Mouse (Mus musculus): ENCODE data around the gene Ctns.

Gene Ctns

DNA sequence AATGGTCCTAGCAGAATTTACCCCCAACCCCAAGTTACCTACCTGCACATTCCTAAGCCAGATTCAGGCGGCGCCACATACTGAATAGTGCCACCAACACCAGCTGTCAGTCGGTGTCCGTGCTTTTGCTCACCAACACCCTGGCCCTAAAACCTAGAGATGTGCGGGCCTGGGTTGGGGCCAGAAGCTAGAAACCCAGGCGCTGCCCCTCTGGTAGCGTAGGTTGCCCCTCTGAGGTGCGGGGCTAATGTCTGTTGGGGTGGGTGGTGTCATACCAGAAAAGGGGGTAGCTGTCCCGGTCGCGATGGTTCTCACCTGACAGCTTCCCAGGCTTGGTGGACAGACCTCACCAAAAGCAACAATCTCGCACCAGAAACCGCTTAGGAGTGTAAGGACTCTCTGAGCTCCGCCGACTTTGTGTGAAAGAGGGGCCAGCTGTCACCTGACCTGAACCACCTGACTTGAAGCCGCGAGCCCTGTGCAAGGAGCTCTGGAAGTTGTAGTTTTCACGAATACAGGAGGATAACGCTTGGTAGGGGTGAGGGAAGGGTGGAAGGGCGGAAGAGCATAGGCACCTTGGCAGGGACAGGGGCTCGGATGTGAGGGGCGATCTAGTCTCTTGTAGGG is at the start of gene Ctns:
Ctns (minus strand) TSS at position 440 of the 627 bp plus-strand sequence.
- peak; percentile 78 for DNase-seq

DNA sequence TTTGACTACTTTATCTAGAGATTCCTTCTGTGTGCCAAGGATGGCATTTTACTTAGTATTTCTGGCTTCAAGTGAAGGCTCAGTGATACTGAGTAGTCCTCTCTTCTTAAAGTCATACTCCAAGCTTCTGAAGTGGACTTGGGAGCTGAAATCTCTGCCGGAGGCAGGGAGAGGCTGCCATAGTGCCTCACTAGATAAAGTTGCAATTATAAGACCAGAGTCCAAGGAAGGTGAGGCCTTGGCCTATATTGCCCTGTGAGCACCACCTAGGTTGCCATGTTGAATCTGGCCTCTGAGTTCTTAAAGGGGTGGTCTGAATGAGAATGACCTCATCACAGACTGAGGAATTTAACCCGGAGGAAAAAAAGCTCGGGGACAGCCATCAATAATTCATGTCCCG is 43.9 kb upstream of the Ctns start:
- no peak for DNase-seq

DNA sequence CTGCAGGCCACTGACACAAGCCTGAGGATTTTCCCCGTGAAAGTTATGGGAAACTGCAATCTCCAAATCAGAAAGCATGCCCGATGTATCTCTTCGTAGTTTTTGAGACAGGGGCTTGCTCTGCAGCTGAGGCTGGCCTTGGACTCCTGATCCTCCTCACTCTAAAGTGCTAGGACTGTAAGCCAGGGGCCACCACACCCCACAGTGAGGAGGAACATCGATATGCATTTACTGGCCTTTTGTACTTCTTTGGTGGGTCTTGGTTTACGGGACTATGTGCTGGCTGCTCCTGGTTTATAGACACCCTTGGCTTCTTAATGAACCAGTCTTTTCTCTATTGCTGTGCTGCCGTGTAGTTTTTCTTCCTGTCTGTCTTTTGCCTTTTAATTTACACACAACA is 43.4 kb upstream of the Ctns start:
- DNase-seq = no peak

DNA sequence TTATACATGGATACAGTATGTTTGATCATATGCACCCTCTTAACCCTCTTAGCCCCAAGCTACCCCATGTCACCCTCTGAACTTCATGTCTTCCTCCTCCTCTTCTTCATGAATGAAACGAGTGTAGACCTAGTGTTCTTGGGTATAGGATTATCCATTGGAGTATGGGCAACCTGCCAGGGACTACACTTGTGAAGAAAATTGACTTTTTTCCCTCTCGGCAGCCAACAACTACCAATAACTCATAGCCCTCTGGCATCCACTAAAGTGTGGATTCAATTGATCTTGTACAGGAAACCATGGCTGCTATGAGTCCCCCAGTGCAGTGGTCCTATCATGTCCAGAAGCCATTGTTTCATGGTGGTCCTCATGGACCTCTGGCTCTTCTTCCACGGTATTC is 37.9 kb upstream of the Ctns start:
- no peak for DNase-seq

DNA sequence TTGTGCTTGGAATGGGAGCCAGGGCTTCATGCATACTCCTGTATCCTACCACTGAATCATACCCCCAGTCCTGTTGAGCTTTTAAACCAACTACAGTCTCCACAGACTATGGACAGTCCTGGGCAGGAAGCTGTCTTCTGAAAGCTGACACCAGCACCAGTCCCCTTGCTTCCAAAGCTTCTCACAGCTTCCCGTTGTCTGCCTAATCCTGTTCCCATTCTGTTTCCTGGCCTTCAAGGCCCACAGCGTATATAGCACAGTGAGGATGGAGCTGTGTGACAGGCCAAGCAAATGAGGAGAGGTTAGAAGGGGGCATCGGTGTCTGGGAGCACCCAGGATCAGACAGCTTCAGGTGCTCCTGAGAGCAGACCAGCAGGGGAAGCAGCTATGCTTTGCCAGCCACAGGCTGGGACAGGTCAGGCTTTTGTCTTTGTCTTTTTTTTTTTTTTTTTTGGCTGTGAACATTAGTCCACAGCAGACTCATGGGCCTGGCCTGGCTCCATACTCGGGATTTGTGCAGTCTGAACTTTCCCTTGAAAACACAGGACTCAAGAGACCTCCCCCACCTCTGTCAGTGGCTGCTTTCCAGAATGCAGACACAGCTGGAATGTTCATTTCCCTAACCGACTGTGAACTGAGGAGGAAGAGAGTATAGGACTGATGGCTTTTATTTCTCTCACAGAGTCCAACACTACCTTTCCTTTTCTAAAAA is 37.3 kb upstream of the Ctns start:
- peak; percentile 34 for DNase-seq

DNA sequence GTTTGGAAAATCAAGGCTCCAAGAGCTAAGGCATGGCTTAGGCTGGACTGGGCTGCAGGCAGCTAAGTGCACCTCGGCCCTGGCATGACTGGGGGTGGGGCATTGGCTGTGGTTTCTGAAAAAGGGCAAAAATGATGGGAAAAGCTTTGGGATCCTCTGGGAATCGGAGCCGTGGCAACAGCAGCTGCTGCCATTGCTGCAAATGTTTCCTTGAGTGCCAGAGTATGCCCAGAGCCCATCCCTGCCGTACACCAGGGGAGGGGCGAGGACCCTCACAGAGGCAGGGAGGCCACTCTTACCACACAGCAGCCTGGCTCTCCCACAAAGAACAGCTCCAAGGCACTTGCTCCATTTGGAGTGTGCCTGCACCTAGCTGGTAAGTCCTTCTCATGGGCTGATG is 35.1 kb upstream of the Ctns start, which contains the start of gene Trpv1:
Trpv1 (plus strand) TSS at position 301 of the 400 bp plus-strand sequence.
- DNase-seq = no peak

DNA sequence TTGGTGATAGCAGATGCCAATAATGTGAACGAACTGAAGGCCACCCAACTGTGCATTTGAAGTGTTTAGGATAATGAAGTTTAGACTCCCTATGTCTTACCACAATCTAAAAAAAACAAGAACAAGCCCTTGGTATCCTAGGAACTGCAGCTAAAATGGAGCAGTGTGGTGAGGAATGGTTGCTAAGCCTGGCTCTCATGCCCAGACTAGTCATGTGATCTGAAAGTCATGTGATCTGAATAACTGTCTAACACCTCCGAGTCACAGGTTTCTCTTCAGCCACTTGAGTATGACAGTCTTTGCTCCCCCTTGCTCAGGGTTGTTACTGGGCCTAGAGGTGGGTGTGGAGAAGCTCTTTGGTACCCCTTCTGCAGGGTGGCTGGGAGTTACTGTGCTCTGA is 33.7 kb upstream of the Ctns start:
- DNase-seq = no peak

GRCm38 (mm10) chr11:73230081-73230480 is 31.2 kb upstream of the Ctns start:
- no peak for DNase-seq

DNA sequence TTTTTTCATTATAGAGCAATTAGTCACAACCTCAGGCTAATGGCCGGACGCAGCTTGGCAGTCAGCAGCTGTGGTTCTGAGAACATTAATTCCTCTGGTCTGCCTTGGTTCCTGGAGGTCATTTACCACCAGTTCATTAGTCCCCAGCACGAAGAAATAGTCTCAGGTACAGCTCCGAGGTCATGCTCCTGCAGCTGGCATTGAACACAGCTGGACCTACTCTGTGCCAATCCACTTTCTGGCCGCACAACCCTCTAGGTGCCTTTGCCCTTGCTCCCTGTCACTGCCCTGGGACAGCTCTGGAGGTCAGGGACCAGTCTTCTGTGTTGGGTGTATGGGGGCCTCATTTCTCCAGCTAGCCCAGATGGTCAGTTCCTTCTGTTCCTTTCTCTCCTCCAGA is 30.0 kb upstream of the Ctns start:
- no peak for DNase-seq

DNA sequence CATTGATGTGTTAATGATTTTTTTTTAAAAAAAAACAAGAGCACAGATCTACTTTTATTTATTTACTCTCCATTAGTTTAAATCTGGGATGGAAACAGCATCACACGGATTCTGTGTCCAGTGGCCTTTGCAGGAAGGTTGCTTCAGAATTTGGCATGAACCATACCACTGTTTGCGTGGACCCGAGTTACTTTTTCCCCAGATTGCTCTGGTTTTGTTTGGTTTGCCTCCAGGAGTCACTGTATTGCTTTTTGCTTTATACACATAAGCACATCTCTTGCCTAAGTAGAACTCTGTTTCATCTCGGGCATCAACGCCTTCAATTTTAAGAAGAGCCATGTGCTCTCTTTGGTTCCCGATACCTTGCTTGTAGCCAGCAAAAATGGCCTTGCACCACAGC is 27.0 kb upstream of the Ctns start:
- no peak for DNase-seq

GRCm38 (mm10) chr11:73223966-73224365 is 25.1 kb upstream of the Ctns start:
- peak; percentile 40 for DNase-seq

- no peak for DNase-seq
Measured at GRCm38 (mm10) chr11:73222846-73223245, 24.0 kb upstream of the Ctns start.

DNA sequence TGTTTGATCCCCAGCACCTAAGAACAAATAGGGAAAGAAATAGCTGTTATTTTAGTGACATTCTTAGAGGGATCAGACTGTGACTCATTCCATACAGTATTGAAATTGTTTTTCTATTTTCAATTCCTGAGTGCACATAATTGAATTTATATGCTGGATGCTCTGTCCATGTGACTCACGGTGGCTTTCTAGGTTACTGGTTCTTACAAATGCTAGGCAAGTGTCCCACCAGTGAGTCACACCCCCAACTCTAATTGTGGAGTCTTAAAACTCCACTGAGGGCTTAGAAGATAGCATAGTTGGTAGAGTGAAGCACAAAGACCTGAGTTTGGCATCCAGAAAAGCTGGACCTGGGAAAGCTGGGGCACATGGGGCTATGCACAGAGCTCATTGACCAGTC is 21.8 kb upstream of the Ctns start:
- DNase-seq = no peak

- no peak for DNase-seq
Measured at GRCm38 (mm10) chr11:73219671-73220070, 20.8 kb upstream of the Ctns start.

DNA sequence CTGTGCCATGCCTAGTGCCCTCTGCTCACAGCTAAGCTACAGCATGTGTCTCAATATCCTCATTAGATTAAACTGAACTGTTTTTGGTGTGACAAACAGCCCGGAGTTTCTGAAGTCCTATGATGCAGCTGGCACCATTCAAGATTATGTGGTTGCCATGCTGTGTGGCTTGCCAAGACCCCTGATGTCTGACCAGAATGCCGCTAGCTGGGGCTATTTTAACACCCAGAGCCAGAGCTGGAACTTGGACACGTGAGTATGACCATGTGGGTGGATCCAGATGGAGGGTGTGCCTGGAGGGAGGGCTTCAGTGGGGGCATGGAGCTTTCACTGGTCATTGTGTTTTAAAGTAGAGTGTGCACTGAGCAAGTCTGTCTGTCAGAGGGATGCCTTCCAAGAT is 15.1 kb upstream of the Ctns start:
- DNase-seq = no peak

DNA sequence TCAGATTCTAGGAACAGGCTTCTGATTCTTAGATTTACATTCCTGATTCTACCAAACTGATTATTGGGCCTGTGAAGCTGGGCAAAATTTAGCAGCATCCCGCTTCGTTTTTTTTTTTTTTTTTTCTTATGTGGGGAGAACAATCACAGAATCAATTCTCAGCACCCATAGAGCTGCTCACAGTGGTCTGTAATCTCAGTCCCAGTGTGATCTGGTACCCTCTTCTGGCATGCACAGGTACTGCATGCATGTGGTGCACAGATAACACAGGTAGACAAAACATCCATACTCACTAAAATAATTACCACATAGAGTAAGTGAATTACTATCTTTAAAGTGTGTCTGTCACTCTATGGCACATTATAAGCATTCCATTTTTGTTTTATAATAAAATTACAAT is 8.8 kb upstream of the Ctns start:
- DNase-seq = no peak

- no peak for DNase-seq
Measured at GRCm38 (mm10) chr11:73205194-73205593, 6.4 kb upstream of the Ctns start.

GRCm38 (mm10) chr11:73203895-73204294 is 5.1 kb upstream of the Ctns start:
- DNase-seq = no peak

- DNase-seq = no peak
Measured at GRCm38 (mm10) chr11:73201597-73201996, 2.8 kb upstream of the Ctns start.

DNA sequence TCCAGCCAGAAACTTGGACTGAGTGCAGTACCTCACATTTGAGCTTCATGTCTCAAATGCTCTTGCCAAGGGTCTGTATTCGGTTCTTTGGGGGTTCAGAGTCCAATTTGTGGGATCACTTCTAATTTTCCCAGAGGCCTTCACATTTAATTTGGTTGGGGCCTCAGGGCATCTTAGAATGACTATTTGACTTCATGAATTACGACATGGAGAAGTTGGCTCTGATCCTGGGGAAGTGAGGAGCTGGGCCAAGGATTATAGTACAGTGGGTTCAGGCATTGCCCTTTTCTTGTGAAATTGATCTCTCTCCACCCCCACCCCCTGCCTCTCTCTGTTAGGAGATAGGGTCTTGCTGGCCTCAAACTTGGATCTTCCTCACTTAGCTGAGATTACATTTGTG is 2.2 kb upstream of the Ctns start:
- peak; percentile 33 for DNase-seq

- DNase-seq = peak; percentile 14
Measured at GRCm38 (mm10) chr11:73199879-73200278, 1.0 kb upstream of the Ctns start.

GRCm38 (mm10) chr11:73199230-73199712 is 429 bp upstream of the Ctns start, which contains the start of gene Shpk:
Shpk (plus strand) TSS chr11:73199460.
- DNase-seq = peak; percentile 95

DNA sequence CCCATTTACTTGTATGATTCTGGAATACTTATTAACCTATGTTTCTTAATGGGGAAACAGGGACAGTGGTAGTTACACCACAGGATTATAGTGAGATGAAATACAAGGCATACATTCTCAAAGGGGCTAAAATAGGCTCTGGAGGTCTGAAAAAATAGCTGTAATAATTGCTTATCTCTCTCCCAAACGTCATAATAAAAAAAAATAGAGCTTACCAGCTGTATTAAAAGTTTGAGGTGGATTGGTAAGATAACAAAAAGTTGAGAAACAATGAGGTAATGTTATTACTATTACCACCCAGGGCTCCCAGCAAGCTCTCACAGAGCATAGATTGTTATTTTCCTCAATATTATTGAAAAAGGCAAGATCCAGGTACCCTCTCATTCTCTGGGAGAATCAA is 652 bp downstream of the Ctns start:
- no peak for DNase-seq

DNA sequence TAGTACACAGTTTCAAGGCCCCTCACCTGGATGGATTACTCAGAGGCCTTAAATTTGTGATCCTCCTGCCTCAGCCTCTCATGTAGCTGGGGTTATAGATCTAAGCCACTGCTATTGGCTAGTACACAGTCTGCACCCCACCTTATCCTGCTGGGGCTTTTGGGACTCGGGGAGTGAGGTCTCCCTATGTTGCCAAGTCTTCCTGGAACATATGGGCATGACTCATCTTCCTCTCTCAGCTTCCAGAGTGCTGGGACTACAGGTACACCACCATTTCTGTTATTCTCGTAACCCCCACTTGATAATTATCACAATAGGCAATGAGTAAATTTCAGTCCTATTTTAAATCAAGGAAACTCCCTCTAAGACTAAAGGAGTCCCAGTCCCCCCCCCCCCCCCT is 4.4 kb downstream of the Ctns start:
- no peak for DNase-seq

DNA sequence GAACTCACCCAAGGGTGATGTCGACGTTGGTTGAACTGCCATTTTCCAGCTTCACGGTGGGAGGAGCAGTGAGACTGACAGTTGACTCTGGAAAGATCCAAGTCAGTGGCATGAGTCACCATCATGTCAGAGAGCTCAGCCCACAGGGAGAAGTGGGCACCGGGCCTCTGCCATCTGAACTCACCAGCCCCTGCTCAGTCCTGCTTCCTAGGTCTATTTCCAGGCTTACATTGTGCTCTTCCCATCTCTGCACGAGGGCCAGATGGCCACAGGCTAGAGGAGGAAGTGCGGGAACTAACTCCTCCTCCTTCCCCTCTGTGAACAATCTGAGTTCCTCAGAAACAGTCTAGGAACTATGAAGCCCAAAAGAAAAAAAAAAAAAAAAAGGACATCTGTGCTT is 5.8 kb downstream of the Ctns start:
- DNase-seq = no peak
